Mouse (Mus musculus) cerebellum, adult 11 months (tissue): ENCODE results near the gene Maml3.

Source experiments
- DNase-seq: peaks from one replicate; pipeline ENCODE4 v3.0.0; 2022

Maml3 gene

GRCm38 (mm10) chr3:51649986-51650385, 454.9 kb downstream of the Maml3 start:
- DNase-seq, result no peak

GRCm38 (mm10) chr3:51649426-51649825, 455.4 kb downstream of the Maml3 start:
- no peak for DNase-seq

- DNase-seq, result peak; percentile 73
Observed at GRCm38 (mm10) chr3:51648037-51648664, 456.7 kb downstream of the Maml3 start.

- no peak for DNase-seq
Observed at GRCm38 (mm10) chr3:51647356-51647755, 457.5 kb downstream of the Maml3 start.

- no peak for DNase-seq
Observed at GRCm38 (mm10) chr3:51646301-51646700, 458.6 kb downstream of the Maml3 start.

- no peak for DNase-seq
Observed at GRCm38 (mm10) chr3:51645484-51645883, 459.4 kb downstream of the Maml3 start.

GRCm38 (mm10) chr3:51638260-51638659, 466.6 kb downstream of the Maml3 start:
- no peak for DNase-seq

GRCm38 (mm10) chr3:51637326-51637725, 467.6 kb downstream of the Maml3 start:
- DNase-seq, result no peak

GRCm38 (mm10) chr3:51636700-51637099, 468.2 kb downstream of the Maml3 start:
- DNase-seq, result no peak

GRCm38 (mm10) chr3:51635960-51636359, 468.9 kb downstream of the Maml3 start:
- DNase-seq, result no peak
